Mouse (Mus musculus): Measurements from ENCODE around the gene Ntm. TPM values are rescaled to one million over a fixed set of nuclear protein-coding genes. Genes with fewer than 3 reads are reported as not detected.

The Ntm gene
- polyA plus RNA-seq, 1 experiment from 2014 or later: 30.6 TPM

GRCm38 (mm10) chr9:28999951-29000351 is 963.0 kb downstream of the Ntm start:
- ATAC-seq (ENCODE audit: low FRiP score): peak; percentile 35; the same call in 1 of the 2 replicates
- WGBS: 55% methylated on average over 4 of the region's 4 CpGs

GRCm38 (mm10) chr9:28977275-28977674 is 985.7 kb downstream of the Ntm start:
- WGBS: 83% methylated on average over 1 of the region's 1 CpGs

More at GRCm38 (mm10) chr9:28999951-29000351, 963.0 kb downstream of the Ntm start:
- Histone ChIP-seq H3K4me2 (replicated peaks; ENCODE audit: low read depth, low read length) (no peak overlapping the region), H3K9me3 (ENCODE audit: control insufficient read depth, low read length) (no peaks in the 10 kb centered on the region), H3K4me1 (replicated peaks; ENCODE audit: control insufficient read depth, insufficient read depth, low read length) (no peaks in the 10 kb centered on the region), H3K27ac (ENCODE audit: low read depth, low read length) (no peak overlapping the region), H3K27me3 (ENCODE audit: control insufficient read depth, insufficient read depth, low read length) (no peaks in the 10 kb centered on the region), H3K36me3 (ENCODE audit: control insufficient read depth, insufficient read depth, low read length) (no peaks in the 10 kb centered on the region), H3K4me3 (ENCODE audit: low read depth, low read length) (no peak overlapping the region), H3K9ac (ENCODE audit: low read depth, low read length) (no peak overlapping the region)
- peak; percentile 9 for DNase-seq (ENCODE audit: low spot score)

GRCm38 (mm10) chr9:28969455-28969854 is 993.5 kb downstream of the Ntm start:
- Histone ChIP-seq H3K9ac (ENCODE audit: low read depth, low read length) (no peak overlapping the region), H3K36me3 (ENCODE audit: control insufficient read depth, insufficient read depth, low read length) (no peaks in the 10 kb centered on the region), H3K9me3 (ENCODE audit: control insufficient read depth, low read length) (no peaks in the 10 kb centered on the region), H3K4me1 (replicated peaks; ENCODE audit: control insufficient read depth, insufficient read depth, low read length) (no peaks in the 10 kb centered on the region), H3K27me3 (ENCODE audit: control insufficient read depth, insufficient read depth, low read length) (no peaks in the 10 kb centered on the region), H3K4me2 (replicated peaks; ENCODE audit: low read depth, low read length) (no peak overlapping the region), H3K4me3 (ENCODE audit: low read depth, low read length) (no peak overlapping the region), H3K27ac (ENCODE audit: low read depth, low read length) (no peak overlapping the region)
- DNase-seq (ENCODE audit: low spot score): no peak
- WGBS: 89% methylated on average over 1 of the region's 1 CpGs
- no peak for ATAC-seq (ENCODE audit: low FRiP score)

More at GRCm38 (mm10) chr9:28977275-28977674, 985.7 kb downstream of the Ntm start:
- H3K4me3 ChIP-seq (ENCODE audit: low read depth, low read length): no peak overlapping the region
- no peaks in the 10 kb centered on the region for H3K4me1 ChIP-seq (replicated peaks; ENCODE audit: control insufficient read depth, insufficient read depth, low read length)
- no peaks in the 10 kb centered on the region for H3K36me3 ChIP-seq (ENCODE audit: control insufficient read depth, insufficient read depth, low read length)
- H3K27ac ChIP-seq (ENCODE audit: low read depth, low read length): no peak overlapping the region
- H3K9ac ChIP-seq (ENCODE audit: low read depth, low read length): no peak overlapping the region
- no peaks in the 10 kb centered on the region for H3K9me3 ChIP-seq (ENCODE audit: control insufficient read depth, low read length)
- no peak overlapping the region for H3K4me2 ChIP-seq (replicated peaks; ENCODE audit: low read depth, low read length)
- H3K27me3 ChIP-seq (ENCODE audit: control insufficient read depth, insufficient read depth, low read length): no peaks in the 10 kb centered on the region
- DNase-seq (ENCODE audit: low spot score) (no peak), ATAC-seq (ENCODE audit: low FRiP score) (no peak)

Data from hindbrain, embryonic 11.5 days (tissue).